Mouse (Mus musculus) right cerebral cortex, postnatal 4 days (tissue): ENCODE data around the gene Stk40.
A peak's percentile ranks its signal among the peaks of the same experiment; 100 is the strongest.
"Not testable (repeated sequence)": the region's sequence is repeated elsewhere in the genome, so short reads cannot be mapped to it uniquely, and the experiment has no call there.

Experiments used
- DNase-seq: peaks from one replicate; pipeline ENCODE4 v3.0.0-alpha.2; 2022

The Stk40 gene

GRCm38 (mm10) chr4:126159455-126159854 is 55.7 kb downstream of the Stk40 start:
- peak; percentile 52 for DNase-seq

GRCm38 (mm10) chr4:126160981-126161380 is 57.2 kb downstream of the Stk40 start:
- DNase-seq = no peak

- DNase-seq = no peak
These were observed 57.7 kb downstream of the Stk40 start for GRCm38 (mm10) chr4:126161456-126161855.

GRCm38 (mm10) chr4:126161986-126162385 is 58.2 kb downstream of the Stk40 start:
- no peak for DNase-seq

GRCm38 (mm10) chr4:126162544-126163066 is 58.8 kb downstream of the Stk40 start:
- peak; percentile 81 for DNase-seq

GRCm38 (mm10) chr4:126163067-126163659 is 59.4 kb downstream of the Stk40 start, which contains the start of gene Sh3d21:
Sh3d21 (minus strand) TSS chr4:126163491.
- DNase-seq = no peak

GRCm38 (mm10) chr4:126163685-126164084 is 59.9 kb downstream of the Stk40 start:
- no peak for DNase-seq

- not testable (repeated sequence) for DNase-seq
These were observed 61.3 kb downstream of the Stk40 start for GRCm38 (mm10) chr4:126165092-126165491.

- no peak for DNase-seq
These were observed 62.3 kb downstream of the Stk40 start for GRCm38 (mm10) chr4:126166084-126166483.

GRCm38 (mm10) chr4:126168851-126169250 is 65.1 kb downstream of the Stk40 start:
- DNase-seq = no peak

- DNase-seq = not testable (repeated sequence)
These were observed 67.0 kb downstream of the Stk40 start for GRCm38 (mm10) chr4:126170737-126171136.

GRCm38 (mm10) chr4:126173800-126174199 is 70.0 kb downstream of the Stk40 start:
- no peak for DNase-seq

- not testable (repeated sequence) for DNase-seq
These were observed 72.2 kb downstream of the Stk40 start for GRCm38 (mm10) chr4:126175980-126176379.

- DNase-seq = no peak
These were observed 77.6 kb downstream of the Stk40 start for GRCm38 (mm10) chr4:126181170-126181957.

GRCm38 (mm10) chr4:126183034-126183433 is 79.3 kb downstream of the Stk40 start:
- no peak for DNase-seq

GRCm38 (mm10) chr4:126187096-126187495 is 83.3 kb downstream of the Stk40 start:
- no peak for DNase-seq
